Mouse (Mus musculus) kidney, embryonic 14.5 days (tissue): Measurements from ENCODE around the gene Slc35b1. TPM values are rescaled to one million over a fixed set of nuclear protein-coding genes. Genes with fewer than 3 reads are reported as not detected.

Source experiments
- ATAC-seq: fragments of 200-750 bp; cut with Nextera tagmentation; 2 replicates; pipeline ENCODE4 v1.8.0; 2017; ENCODE audit warnings: moderate number of reproducible peaks, mild to moderate bottlenecking, moderate TSS enrichment, moderate library complexity; ENCODE audit not compliant: low FRiP score, low TSS enrichment
- H3K27ac ChIP-seq: fragments of 300-500 bp; sonication (generic); 2 replicates; pipeline ENCODE4 v1.5.1; 2014; ENCODE audit warnings: low read depth, mild to moderate bottlenecking, low read length, moderate library complexity, mixed read lengths
- H3K27me3 ChIP-seq: fragments of 300-500 bp; sonication (generic); 2 replicates; pipeline ENCODE4 v1.6.1; 2014; ENCODE audit warnings: mild to moderate bottlenecking, low read length; ENCODE audit not compliant: control insufficient read depth, insufficient read depth
- H3K36me3 ChIP-seq: fragments of 300-500 bp; sonication (generic); 2 replicates; pipeline ENCODE4 v1.6.1; 2014; ENCODE audit warnings: low read length, mixed read lengths; ENCODE audit not compliant: control insufficient read depth, insufficient read depth
- H3K4me1 ChIP-seq: fragments of 300-500 bp; sonication (generic); 2 replicates; pipeline ENCODE4 v1.6.1; 2014; ENCODE audit warnings: low read length, mixed read lengths; ENCODE audit not compliant: control insufficient read depth, insufficient read depth
- H3K4me2 ChIP-seq: fragments of 300-500 bp; sonication (generic); replicated peaks from 2 replicates; pipeline ENCODE4 v1.6.1; 2014; ENCODE audit warnings: low read depth, mild to moderate bottlenecking, low read length
- H3K4me3 ChIP-seq: fragments of 300-500 bp; sonication (generic); 2 replicates; pipeline ENCODE4 v1.5.1; 2014; ENCODE audit warnings: mild to moderate bottlenecking, low read length
- H3K9ac ChIP-seq: fragments of 300-500 bp; sonication (generic); 2 replicates; pipeline ENCODE4 v1.6.1; 2014; ENCODE audit warnings: low read depth, mild to moderate bottlenecking, low read length, moderate library complexity
- H3K9me3 ChIP-seq: fragments of 300-500 bp; sonication (generic); 2 replicates; pipeline ENCODE4 v1.6.1; 2016; ENCODE audit warnings: low read length; ENCODE audit not compliant: control insufficient read depth
- WGBS: fragments of 180-500 bp; shearing (Covaris S2); extraction: QIAGEN DNeasy Blood & Tissue Kit; methylation state at CpG from one replicate; pipeline ENCODE4 v1.1.7; 2014; 5-methylcytosine and 5-hydroxymethylcytosine counted together
- polyA plus RNA-seq: library from polyadenylated mRNA; unstranded; fragments of >200 nt; fragmentation: Nextera tagmentation; extraction: Ambion mirVana; gene quantifications from 2 replicates; pipeline ENCODE4 v1.2.1, GENCODE M21; 2014

Gene Slc35b1
- polyA plus RNA-seq, 1 experiment from 2014 or later = 111 TPM

GRCm38 (mm10) chr11:95344181-95344580 lies 40.3 kb upstream of the Slc35b1 start:
- H3K9ac ChIP-seq = no peak overlapping the region
- no peaks in the 10 kb centered on the region for H3K27me3 ChIP-seq
- H3K4me2 ChIP-seq = no peak overlapping the region
- peaks cover 12% of the 10 kb centered on the region; the same call in 1 of the 2 replicates for H3K36me3 ChIP-seq
- no peak overlapping the region for H3K4me3 ChIP-seq
- no peaks in the 10 kb centered on the region for H3K9me3 ChIP-seq
- H3K4me1 ChIP-seq = peaks cover 6% of the 10 kb centered on the region
- WGBS = 35% methylated on average over 2 of the region's 2 CpGs
- no peak for ATAC-seq
- H3K27ac ChIP-seq = no peak overlapping the region

GRCm38 (mm10) chr11:95350289-95350688 lies 34.2 kb upstream of the Slc35b1 start:
- H3K27ac ChIP-seq = no peak overlapping the region

GRCm38 (mm10) chr11:95350960-95351359 lies 33.5 kb upstream of the Slc35b1 start:
- Histone ChIP-seq H3K4me2 (no peak overlapping the region), H3K9ac (no peak overlapping the region), H3K27me3 (no peaks in the 10 kb centered on the region), H3K27ac (no peak overlapping the region), H3K36me3 (peaks cover 12% of the 10 kb centered on the region; the same call in 1 of the 2 replicates), H3K4me3 (no peak overlapping the region), H3K9me3 (no peaks in the 10 kb centered on the region), H3K4me1 (no peaks in the 10 kb centered on the region; the same call in 1 of the 2 replicates)
- WGBS = 91% methylated on average over 3 of the region's 3 CpGs
- ATAC-seq = no peak

More at GRCm38 (mm10) chr11:95350289-95350688, 34.2 kb upstream of the Slc35b1 start:
- Histone ChIP-seq H3K36me3 (peaks cover 12% of the 10 kb centered on the region; the same call in 1 of the 2 replicates), H3K4me1 (no peaks in the 10 kb centered on the region; the same call in 1 of the 2 replicates), H3K4me3 (no peak overlapping the region), H3K27me3 (no peaks in the 10 kb centered on the region), H3K4me2 (no peak overlapping the region), H3K9ac (no peak overlapping the region), H3K9me3 (no peaks in the 10 kb centered on the region)
- 44% methylated on average over 6 of the region's 6 CpGs for WGBS
- no peak for ATAC-seq

- Histone ChIP-seq H3K4me3 (no peak overlapping the region), H3K4me2 (no peak overlapping the region), H3K4me1 (no peaks in the 10 kb centered on the region; the same call in 1 of the 2 replicates), H3K36me3 (peaks cover 4% of the 10 kb centered on the region; the same call in 1 of the 2 replicates), H3K27ac (no peak overlapping the region), H3K9ac (no peak overlapping the region), H3K27me3 (no peaks in the 10 kb centered on the region), H3K9me3 (no peaks in the 10 kb centered on the region)
- 95% methylated on average over 2 of the region's 2 CpGs for WGBS
- ATAC-seq = no peak
Observed at GRCm38 (mm10) chr11:95352686-95353085, 31.8 kb upstream of the Slc35b1 start.

- Histone ChIP-seq H3K27ac (no peak overlapping the region), H3K4me2 (no peak overlapping the region), H3K36me3 (peaks cover 2% of the 10 kb centered on the region; the same call in 1 of the 2 replicates), H3K4me1 (peaks cover 2% of the 10 kb centered on the region; the same call in 1 of the 2 replicates), H3K9ac (no peak overlapping the region), H3K4me3 (no peak overlapping the region), H3K27me3 (no peaks in the 10 kb centered on the region), H3K9me3 (no peaks in the 10 kb centered on the region)
- 92% methylated on average over 9 of the region's 9 CpGs for WGBS
- no peak for ATAC-seq
Observed at GRCm38 (mm10) chr11:95353226-95353625, 31.3 kb upstream of the Slc35b1 start.

GRCm38 (mm10) chr11:95354228-95354944 lies 30.1 kb upstream of the Slc35b1 start:
- Histone ChIP-seq H3K27me3 (no peaks in the 10 kb centered on the region), H3K36me3 (no peaks in the 10 kb centered on the region), H3K4me1 (peaks cover 2% of the 10 kb centered on the region; the same call in 1 of the 2 replicates), H3K4me2 (no peak overlapping the region), H3K9me3 (no peaks in the 10 kb centered on the region), H3K4me3 (no peak overlapping the region), H3K27ac (no peak overlapping the region), H3K9ac (no peak overlapping the region)
- ATAC-seq = no peak
- 72% methylated on average over 14 of the region's 14 CpGs for WGBS

- Histone ChIP-seq H3K9me3 (no peaks in the 10 kb centered on the region), H3K27ac (no peak overlapping the region), H3K36me3 (no peaks in the 10 kb centered on the region), H3K4me1 (peaks cover 2% of the 10 kb centered on the region; the same call in 1 of the 2 replicates), H3K27me3 (no peaks in the 10 kb centered on the region), H3K9ac (no peak overlapping the region), H3K4me3 (no peak overlapping the region), H3K4me2 (no peak overlapping the region)
- 86% methylated on average over 12 of the region's 12 CpGs for WGBS
- ATAC-seq = no peak
Observed at GRCm38 (mm10) chr11:95354945-95355660, 29.4 kb upstream of the Slc35b1 start.

GRCm38 (mm10) chr11:95355661-95356011 lies 28.9 kb upstream of the Slc35b1 start:
- H3K4me2 ChIP-seq = no peak overlapping the region

GRCm38 (mm10) chr11:95356039-95356438 lies 28.5 kb upstream of the Slc35b1 start:
- no peaks in the 10 kb centered on the region for H3K9me3 ChIP-seq
- H3K27ac ChIP-seq = no peak overlapping the region
- WGBS = 89% methylated on average over 7 of the region's 7 CpGs

More at GRCm38 (mm10) chr11:95355661-95356011, 28.9 kb upstream of the Slc35b1 start:
- 94% methylated on average over 5 of the region's 5 CpGs for WGBS
- no peak overlapping the region for H3K27ac ChIP-seq
- H3K27me3 ChIP-seq = no peaks in the 10 kb centered on the region
- H3K4me3 ChIP-seq = no peak overlapping the region
- H3K9me3 ChIP-seq = no peaks in the 10 kb centered on the region
- no peak for ATAC-seq
- peaks cover 2% of the 10 kb centered on the region; the same call in 1 of the 2 replicates for H3K4me1 ChIP-seq
- H3K9ac ChIP-seq = no peak overlapping the region
- no peaks in the 10 kb centered on the region for H3K36me3 ChIP-seq

More at GRCm38 (mm10) chr11:95356039-95356438, 28.5 kb upstream of the Slc35b1 start:
- no peaks in the 10 kb centered on the region for H3K27me3 ChIP-seq
- no peak overlapping the region for H3K4me3 ChIP-seq
- H3K4me1 ChIP-seq = peaks cover 2% of the 10 kb centered on the region; the same call in 1 of the 2 replicates
- no peaks in the 10 kb centered on the region for H3K36me3 ChIP-seq
- no peak overlapping the region for H3K4me2 ChIP-seq
- no peak for ATAC-seq
- no peak overlapping the region for H3K9ac ChIP-seq
